Mouse (Mus musculus): Measurements from ENCODE around the gene Pde6g. TPM values are rescaled to one million over a fixed set of nuclear protein-coding genes. Genes with fewer than 3 reads are reported as not detected.
A peak's percentile ranks its signal among the peaks of the same experiment; 100 is the strongest.

Gene Pde6g
- polyA plus RNA-seq, 1 experiment: 0.43 TPM

DNA sequence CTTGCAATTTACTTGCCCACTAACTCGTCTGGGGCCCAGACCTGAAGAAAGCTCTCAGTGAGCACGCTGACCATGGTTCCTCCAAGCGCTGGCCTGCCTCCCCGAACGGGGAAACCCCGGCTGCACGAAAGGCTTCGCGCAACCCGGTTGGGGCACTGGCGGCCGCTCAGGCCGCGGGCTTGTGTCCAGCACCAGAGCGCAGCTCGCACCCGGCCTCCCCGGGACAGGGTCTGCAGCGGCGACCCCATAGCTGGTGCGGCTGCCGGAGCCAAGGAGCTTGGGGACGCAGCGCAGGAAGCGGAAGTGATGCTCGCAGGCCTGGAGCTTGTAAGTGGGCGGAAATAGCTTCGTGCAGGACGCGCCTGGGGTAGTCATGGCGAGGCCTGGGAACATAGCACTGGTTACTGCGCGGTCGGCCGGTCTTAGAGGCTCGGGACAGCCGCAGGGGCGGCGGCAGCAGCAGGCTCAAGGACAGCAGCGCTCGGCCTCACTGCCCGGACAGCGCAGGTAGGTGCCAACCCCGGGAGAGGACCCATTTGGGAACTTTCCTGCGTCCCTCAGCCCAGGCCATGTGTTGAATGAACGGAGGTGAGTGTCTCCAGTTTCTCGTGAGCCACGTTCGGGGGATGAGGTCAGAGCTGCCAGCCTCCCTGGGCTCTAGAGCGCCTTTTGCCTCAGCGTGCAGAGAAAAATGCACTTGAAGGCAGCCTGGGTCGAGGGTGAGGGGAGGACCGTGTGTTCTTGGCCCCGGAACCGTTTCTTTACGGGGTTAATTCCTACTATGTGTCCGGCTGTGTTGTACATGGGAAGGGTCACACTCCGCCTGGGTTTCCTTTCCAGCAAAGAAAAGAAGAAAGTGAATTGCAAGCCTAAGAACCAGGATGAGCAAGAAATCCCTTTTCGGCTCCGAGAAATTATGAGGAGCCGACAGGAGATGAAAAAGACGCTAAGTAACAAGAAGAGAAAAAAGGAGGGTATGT is 4.8 kb upstream of the Pde6g start, which contains the start of the genes Oxld1 and Ccdc137:
Gene Oxld1, minus strand, starts transcription at position 297 of the 980 bp plus-strand sequence.
Gene Ccdc137, plus strand, starts transcription at position 344 of the 980 bp plus-strand sequence.
- Histone ChIP-seq H3K4me1 (ENCODE audit: control insufficient read depth, insufficient read depth, insufficient read length, low read length) (peaks cover 7% of the 10 kb centered on the region; the same call in 1 of the 2 replicates), H3K27ac (ENCODE audit: insufficient read depth, low read depth, low read length) (peak within 1 kb of the TSS; percentile 65), H3K27me3 (ENCODE audit: control insufficient read depth, insufficient read depth, low read length) (no peaks in the 10 kb centered on the region), H3K4me3 (ENCODE audit: low read depth, low read length) (peak within 1 kb of the TSS; percentile 83), H3K36me3 (ENCODE audit: control insufficient read depth, insufficient read depth, low read length) (peaks cover 13% of the 10 kb centered on the region)
- TF ChIP-seq CTCF (IDR thresholded peaks at IDR 0.05; ENCODE audit: extremely low read depth, insufficient read length, insufficient replicate concordance, low read depth, low read length): no peak
- TF ChIP-seq POLR2A (IDR thresholded peaks at IDR 0.05; ENCODE audit: low read depth, low read length): peak; percentile 76
- 3% methylated on average over 62 of the region's 62 CpGs for WGBS

DNA sequence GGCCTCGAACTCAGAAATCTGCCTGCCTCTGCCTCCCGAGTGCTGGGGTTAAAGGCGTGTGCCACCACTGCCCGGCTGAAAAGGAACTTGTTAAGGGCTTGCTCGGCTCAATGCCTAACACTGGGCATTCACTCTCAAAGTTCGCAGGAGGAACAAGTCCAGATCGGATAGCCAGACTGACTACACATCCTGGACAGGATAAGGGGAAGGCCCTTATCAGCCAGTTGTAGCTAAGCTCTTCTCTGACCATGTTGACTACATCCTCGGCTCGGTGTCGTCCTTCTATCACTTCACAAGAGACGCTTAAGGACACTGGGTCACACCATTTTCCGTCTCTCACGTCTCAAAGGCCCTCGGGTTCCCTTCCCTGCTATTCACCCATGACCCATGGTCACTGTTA is 4.1 kb upstream of the Pde6g start:
- H3K27ac ChIP-seq (ENCODE audit: insufficient read depth, low read depth, low read length): peak overlapping the region; percentile 65
- WGBS: 7% methylated on average over 14 of the region's 14 CpGs
- no peak for TF ChIP-seq CTCF (IDR thresholded peaks at IDR 0.05; ENCODE audit: extremely low read depth, insufficient read length, insufficient replicate concordance, low read depth, low read length)
- no peak for TF ChIP-seq POLR2A (IDR thresholded peaks at IDR 0.05; ENCODE audit: low read depth, low read length)

DNA sequence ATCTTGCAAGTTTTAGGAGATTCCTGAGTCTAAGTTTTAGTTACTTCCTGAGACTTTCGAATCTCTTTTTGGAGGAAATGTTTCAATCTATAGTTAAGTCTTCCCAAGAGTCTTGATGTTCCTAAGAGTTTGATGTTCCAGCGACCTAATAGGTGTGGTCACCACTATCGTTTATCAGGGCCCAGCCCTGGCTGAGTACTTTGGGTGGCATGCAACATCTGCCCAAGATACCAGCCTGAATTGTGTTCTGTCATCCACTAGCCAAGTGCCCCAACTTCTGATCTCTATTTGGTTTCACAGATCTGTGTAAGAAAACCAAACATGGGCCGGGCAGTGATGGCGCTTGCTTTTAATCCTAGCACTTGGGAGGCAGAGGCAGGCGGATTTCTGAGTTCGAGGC is 2.1 kb upstream of the Pde6g start:
- Histone ChIP-seq H3K4me1 (ENCODE audit: control insufficient read depth, insufficient read depth, insufficient read length, low read length) (peaks cover 7% of the 10 kb centered on the region; the same call in 1 of the 2 replicates), H3K27me3 (ENCODE audit: control insufficient read depth, insufficient read depth, low read length) (no peaks in the 10 kb centered on the region), H3K27ac (ENCODE audit: insufficient read depth, low read depth, low read length) (no peak overlapping the region), H3K36me3 (ENCODE audit: control insufficient read depth, insufficient read depth, low read length) (no peaks in the 10 kb centered on the region; the same call in 1 of the 2 replicates), H3K4me3 (ENCODE audit: low read depth, low read length) (no peak overlapping the region)
- WGBS: 87% methylated on average over 7 of the region's 7 CpGs
- no peak for TF ChIP-seq CTCF (IDR thresholded peaks at IDR 0.05; ENCODE audit: extremely low read depth, insufficient read length, insufficient replicate concordance, low read depth, low read length)

More for the DNA sequence above, 4.1 kb upstream of the Pde6g start:
- H3K4me3 ChIP-seq (ENCODE audit: low read depth, low read length): peak overlapping the region; percentile 83
- peaks cover 7% of the 10 kb centered on the region; the same call in 1 of the 2 replicates for H3K4me1 ChIP-seq (ENCODE audit: control insufficient read depth, insufficient read depth, insufficient read length, low read length)
- peaks cover 10% of the 10 kb centered on the region; the same call in 1 of the 2 replicates for H3K36me3 ChIP-seq (ENCODE audit: control insufficient read depth, insufficient read depth, low read length)
- H3K27me3 ChIP-seq (ENCODE audit: control insufficient read depth, insufficient read depth, low read length): no peaks in the 10 kb centered on the region

DNA sequence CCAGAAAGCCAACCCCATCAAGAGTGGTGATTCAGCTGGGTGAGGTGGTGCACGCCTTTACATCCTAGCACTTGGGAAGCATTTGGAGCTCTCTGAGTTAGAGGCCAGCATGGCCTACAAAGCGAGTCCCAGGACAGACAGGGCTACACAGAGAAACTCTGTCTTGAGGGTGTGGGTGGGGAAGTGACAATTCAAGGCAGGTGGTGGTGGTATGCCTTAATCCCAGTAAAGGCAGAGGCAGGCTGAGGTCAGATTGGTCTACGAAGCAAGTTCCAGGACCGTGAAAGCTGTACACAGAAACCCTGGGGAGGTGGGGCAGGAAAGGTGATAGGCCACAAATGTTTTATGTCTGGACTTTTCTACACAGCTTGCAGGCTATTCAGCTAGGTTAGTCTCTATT is 1.7 kb upstream of the Pde6g start:
- TF ChIP-seq CTCF (IDR thresholded peaks at IDR 0.05; ENCODE audit: extremely low read depth, insufficient read length, insufficient replicate concordance, low read depth, low read length): no peak
- no peak overlapping the region for H3K27ac ChIP-seq (ENCODE audit: insufficient read depth, low read depth, low read length)
- 98% methylated on average over 4 of the region's 4 CpGs for WGBS
- H3K36me3 ChIP-seq (ENCODE audit: control insufficient read depth, insufficient read depth, low read length): no peaks in the 10 kb centered on the region; the same call in 1 of the 2 replicates
- H3K4me1 ChIP-seq (ENCODE audit: control insufficient read depth, insufficient read depth, insufficient read length, low read length): peaks cover 7% of the 10 kb centered on the region; the same call in 1 of the 2 replicates
- H3K4me3 ChIP-seq (ENCODE audit: low read depth, low read length): no peak overlapping the region
- H3K27me3 ChIP-seq (ENCODE audit: control insufficient read depth, insufficient read depth, low read length): no peaks in the 10 kb centered on the region

DNA sequence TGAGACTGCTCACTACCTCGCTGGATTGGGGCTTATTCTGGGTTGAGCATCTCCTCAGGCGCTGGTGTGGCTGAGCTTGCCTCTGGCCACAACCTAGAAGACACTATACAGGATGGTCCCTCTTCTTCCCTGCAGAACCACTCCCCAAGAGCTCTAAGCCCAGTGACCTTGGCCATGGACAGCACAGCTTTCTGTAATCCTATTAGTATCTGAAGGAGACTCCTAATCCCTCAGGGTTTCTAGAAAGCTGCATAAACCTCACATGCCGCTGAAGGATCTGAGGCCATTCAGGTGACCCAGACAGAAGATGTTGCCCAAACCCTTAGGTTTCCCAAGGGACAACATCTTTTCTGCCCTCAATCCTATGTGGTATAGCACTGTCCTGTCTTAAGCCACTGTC is 1.1 kb downstream of the Pde6g start:
- no peak overlapping the region for H3K4me3 ChIP-seq (ENCODE audit: low read depth, low read length)
- TF ChIP-seq POLR2A (IDR thresholded peaks at IDR 0.05; ENCODE audit: low read depth, low read length): no peak
- WGBS: 78% methylated on average over 3 of the region's 3 CpGs
- no peak overlapping the region for H3K27ac ChIP-seq (ENCODE audit: insufficient read depth, low read depth, low read length)
- no peaks in the 10 kb centered on the region for H3K27me3 ChIP-seq (ENCODE audit: control insufficient read depth, insufficient read depth, low read length)
- H3K4me1 ChIP-seq (ENCODE audit: control insufficient read depth, insufficient read depth, insufficient read length, low read length): peaks cover 6% of the 10 kb centered on the region; the same call in 1 of the 2 replicates
- no peaks in the 10 kb centered on the region; the same call in 1 of the 2 replicates for H3K36me3 ChIP-seq (ENCODE audit: control insufficient read depth, insufficient read depth, low read length)

DNA sequence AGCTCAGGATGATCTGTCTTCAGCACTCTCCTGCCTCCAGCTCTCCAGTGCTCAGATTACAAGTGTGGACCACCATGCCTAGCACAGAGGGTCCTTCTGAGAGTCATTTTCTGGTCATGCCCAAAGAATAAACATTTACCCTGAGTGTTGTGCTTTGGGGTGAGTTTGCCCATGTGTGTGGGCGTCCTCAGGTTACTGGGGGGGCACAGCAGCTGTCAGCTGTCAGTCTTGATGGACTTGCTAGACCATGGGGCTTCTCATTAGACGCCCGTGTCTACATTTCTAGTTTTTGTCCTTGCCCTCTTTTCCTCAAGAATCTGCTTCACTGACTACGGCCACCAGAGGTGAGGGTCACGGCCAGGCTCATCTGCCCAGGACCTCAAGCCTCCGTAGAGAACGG is 6.1 kb downstream of the Pde6g start:
- 84% methylated on average over 7 of the region's 7 CpGs for WGBS

DNA sequence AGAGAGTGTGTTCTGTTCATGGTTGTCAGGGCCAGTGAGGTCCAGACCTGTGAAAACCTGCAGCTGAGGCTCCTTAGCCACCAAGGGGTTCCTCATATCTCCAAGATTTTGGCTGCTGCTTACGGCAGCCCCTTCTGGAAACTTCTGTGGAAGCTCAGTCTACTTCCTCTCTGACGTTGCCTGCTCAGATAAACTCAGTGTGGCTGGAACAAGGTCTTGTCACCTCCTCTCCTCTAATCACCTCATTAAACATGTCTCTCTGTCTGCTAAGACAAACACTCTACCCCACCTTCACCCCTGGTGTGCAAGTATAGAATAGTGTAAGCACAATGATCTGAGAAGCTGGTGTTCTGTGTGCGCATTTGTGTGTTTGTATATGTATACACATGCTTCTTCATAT is 7.8 kb downstream of the Pde6g start:
- no peak for TF ChIP-seq POLR2A (IDR thresholded peaks at IDR 0.05; ENCODE audit: low read depth, low read length)
- no peak for TF ChIP-seq CTCF (IDR thresholded peaks at IDR 0.05; ENCODE audit: extremely low read depth, insufficient read length, insufficient replicate concordance, low read depth, low read length)
- H3K36me3 ChIP-seq (ENCODE audit: control insufficient read depth, insufficient read depth, low read length): no peaks in the 10 kb centered on the region
- H3K4me1 ChIP-seq (ENCODE audit: control insufficient read depth, insufficient read depth, insufficient read length, low read length): 0 out of 2 replicates have a peak, but pooled peaks cover 2% of the 10 kb centered on the region
- no peak overlapping the region for H3K27ac ChIP-seq (ENCODE audit: insufficient read depth, low read depth, low read length)
- WGBS: 64% methylated on average over 3 of the region's 3 CpGs
- H3K4me3 ChIP-seq (ENCODE audit: low read depth, low read length): no peak overlapping the region
- H3K27me3 ChIP-seq (ENCODE audit: control insufficient read depth, insufficient read depth, low read length): no peaks in the 10 kb centered on the region

More for the DNA sequence above, 6.1 kb downstream of the Pde6g start:
- TF ChIP-seq CTCF (IDR thresholded peaks at IDR 0.05; ENCODE audit: extremely low read depth, insufficient read length, insufficient replicate concordance, low read depth, low read length): no peak
- TF ChIP-seq POLR2A (IDR thresholded peaks at IDR 0.05; ENCODE audit: low read depth, low read length): no peak
- Histone ChIP-seq H3K27me3 (ENCODE audit: control insufficient read depth, insufficient read depth, low read length) (no peaks in the 10 kb centered on the region), H3K4me1 (ENCODE audit: control insufficient read depth, insufficient read depth, insufficient read length, low read length) (0 out of 2 replicates have a peak, but pooled peaks cover 2% of the 10 kb centered on the region), H3K36me3 (ENCODE audit: control insufficient read depth, insufficient read depth, low read length) (no peaks in the 10 kb centered on the region), H3K27ac (ENCODE audit: insufficient read depth, low read depth, low read length) (no peak overlapping the region), H3K4me3 (ENCODE audit: low read depth, low read length) (no peak overlapping the region)

All from small intestine, adult 2 months (tissue).